ENCODE assay signal across 22 mouse cellular contexts in genomic region chr4:131879692-131880091, GRCm38 (mm10). TPM values are rescaled to one million over a fixed set of nuclear protein-coding genes. Genes with fewer than 3 reads are reported as not detected.
"Had no signal": no experiment of that assay in that cellular context is flagged by ENCODE, and none has a peak within 500 bp of the region (broad histone marks: within the 10 kb centered on the region; RNA-seq: fewer than 3 reads in every experiment).

No protein-coding gene starts in this region.

- H3K36me3 ChIP-seq: limb, embryonic 13.5 days; midbrain, embryonic 12.5 days; midbrain, embryonic 15.5 days; neural tube, embryonic 12.5 days; neural tube, embryonic 15.5 days; stomach, embryonic 15.5 days had no signal

- H3K27me3 ChIP-seq: limb, embryonic 13.5 days; liver, embryonic 15.5 days; midbrain, embryonic 12.5 days; midbrain, embryonic 15.5 days; neural tube, embryonic 12.5 days; neural tube, embryonic 15.5 days; stomach, embryonic 15.5 days had no signal

- H3K4me3 ChIP-seq: limb, embryonic 10.5 days; limb, embryonic 13.5 days; liver, embryonic 15.5 days; midbrain, embryonic 12.5 days; midbrain, embryonic 15.5 days; neural tube, embryonic 12.5 days; neural tube, embryonic 15.5 days; stomach, embryonic 15.5 days had no signal

- DNase-seq: kidney, adult 11 months; layer of hippocampus, adult 9-11 months; liver; lung, adult 2 months; lung, postnatal 14 days; lung, postnatal 4 days; right cerebral cortex, adult 18-20 months; right cerebral cortex, postnatal 14 days; right cerebral cortex, postnatal 4 days; spleen, adult 18-20 months; thymus, postnatal 25 days had no signal

- ATAC-seq: midbrain, embryonic 15.5 days had no signal

- H3K27ac ChIP-seq: kidney, postnatal 0 days; limb, embryonic 10.5 days; limb, embryonic 13.5 days; liver, embryonic 15.5 days; midbrain, embryonic 12.5 days; midbrain, embryonic 15.5 days; neural tube, embryonic 12.5 days; neural tube, embryonic 15.5 days; stomach, embryonic 15.5 days had no signal

- H3K9ac ChIP-seq: limb, embryonic 13.5 days; liver, embryonic 15.5 days; midbrain, embryonic 12.5 days; midbrain, embryonic 15.5 days; neural tube, embryonic 12.5 days; neural tube, embryonic 15.5 days; stomach, embryonic 15.5 days had no signal

- H3K9me3 ChIP-seq: limb, embryonic 10.5 days; limb, embryonic 13.5 days; liver, embryonic 15.5 days; midbrain, embryonic 12.5 days; midbrain, embryonic 15.5 days; neural tube, embryonic 12.5 days; neural tube, embryonic 15.5 days; stomach, embryonic 15.5 days had no signal

- H3K4me2 ChIP-seq: limb, embryonic 13.5 days; liver, embryonic 15.5 days; midbrain, embryonic 12.5 days; midbrain, embryonic 15.5 days; neural tube, embryonic 12.5 days; neural tube, embryonic 15.5 days; stomach, embryonic 15.5 days had no signal

RNA-seq across cellular contexts. Expression of gene Ptpru, which starts 41.6 kb away (rescaled TPM):
- total RNA-seq: megakaryocyte-erythroid progenitor cell, adult 5-6 weeks had no signal

RNA-seq across cellular contexts. Expression of gene Tmem200b, which starts 41.9 kb away (rescaled TPM):
- total RNA-seq: megakaryocyte progenitor cell, adult 5-6 weeks had no signal
